In the genomic region with DNA sequence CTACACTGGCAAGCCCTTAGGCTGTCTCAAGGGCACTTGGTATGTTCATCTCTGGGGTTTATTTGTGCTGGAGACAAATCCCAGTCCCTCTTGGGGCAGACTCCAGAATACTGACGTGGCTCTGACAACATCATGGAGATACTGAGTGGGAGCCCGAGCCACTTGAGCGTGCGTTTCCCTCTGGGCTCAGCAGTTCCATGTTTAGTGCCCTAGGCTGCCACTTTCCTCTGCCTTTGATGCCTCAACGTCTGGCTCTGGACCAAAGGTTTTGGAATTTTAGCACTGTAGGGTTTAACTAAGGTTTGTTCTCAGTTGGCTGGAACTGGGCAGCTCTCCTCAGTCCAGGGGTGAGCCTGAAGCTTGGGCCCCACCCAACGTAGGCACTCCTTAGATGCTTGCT, we compare ENCODE assay signal across 24 mouse cellular contexts. TPM values are rescaled to one million over a fixed set of nuclear protein-coding genes. Genes with fewer than 3 reads are reported as not detected.
DNase-seq lines count a peak whose midpoint lies in the region; ATAC-seq and TF ChIP-seq lines count a peak whose summit lies in the region.
"Had no signal": no experiment of that assay in that cellular context is flagged by ENCODE, and none has a peak within 500 bp of the region (broad histone marks: within the 10 kb centered on the region; RNA-seq: fewer than 3 reads in every experiment).

No protein-coding gene starts in this region.

- H3K27me3 ChIP-seq in heart, embryonic 14.5 days (ENCODE audit: control insufficient read depth, insufficient read depth, low read length): no peaks in the 10 kb centered on the region
- peaks cover 30% of the 10 kb centered on the region; the same call in 1 of the 2 replicates for H3K27me3 ChIP-seq in heart, embryonic 10.5 days (ENCODE audit: insufficient read depth, poor library complexity, severe bottlenecking)
- no peaks in the 10 kb centered on the region for H3K27me3 ChIP-seq in stomach, postnatal 0 days (ENCODE audit: control insufficient read depth, insufficient read depth, low read length)
- H3K27me3 ChIP-seq in forebrain, embryonic 13.5 days: no peaks in the 10 kb centered on the region
- H3K27me3 ChIP-seq: embryonic facial prominence, embryonic 12.5 days; forebrain, embryonic 15.5 days; hindbrain, embryonic 13.5 days had no signal

- TF ChIP-seq CTCF in stomach, postnatal 0 days (IDR thresholded peaks at IDR 0.05; ENCODE audit: low read depth): no peak

- 31% methylated on average over 6 of the region's 6 CpGs for WGBS in heart, embryonic 14.5 days
- WGBS in heart, embryonic 10.5 days: 67% methylated on average over 6 of the region's 6 CpGs
- 64% methylated on average over 6 of the region's 6 CpGs for WGBS in stomach, postnatal 0 days
- WGBS in forebrain, embryonic 13.5 days: 76% methylated on average over 6 of the region's 6 CpGs

- 0 out of 2 replicates have a peak, but pooled peaks have one; percentile 15 for ATAC-seq in heart, embryonic 14.5 days (ENCODE audit: insufficient number of reproducible peaks, insufficient read depth, low FRiP score, low read depth)
- 0 out of 2 replicates have a peak, but pooled peaks have one; percentile 21 for ATAC-seq in stomach, postnatal 0 days (ENCODE audit: low FRiP score, low TSS enrichment)
- no peak for ATAC-seq in forebrain, embryonic 13.5 days
- ATAC-seq: CD4-positive, CD25-positive, alpha-beta regulatory T cell, adult 4 months; forebrain, embryonic 15.5 days; intestine, embryonic 16.5 days had no signal

- H3K4me2 ChIP-seq in heart, embryonic 14.5 days (ENCODE audit: low read length): no peak overlapping the region
- no peak overlapping the region for H3K4me2 ChIP-seq in stomach, postnatal 0 days (replicated peaks; ENCODE audit: low read depth)
- H3K4me2 ChIP-seq in forebrain, embryonic 13.5 days: no peak overlapping the region
- H3K4me2 ChIP-seq: embryonic facial prominence, embryonic 12.5 days; forebrain, embryonic 15.5 days; hindbrain, embryonic 13.5 days had no signal

- no peak overlapping the region for H3K9ac ChIP-seq in heart, embryonic 14.5 days (ENCODE audit: low read length)
- H3K9ac ChIP-seq in stomach, postnatal 0 days (ENCODE audit: low read length): no peak overlapping the region
- H3K9ac ChIP-seq in forebrain, embryonic 13.5 days: no peak overlapping the region
- H3K9ac ChIP-seq: embryonic facial prominence, embryonic 12.5 days; forebrain, embryonic 15.5 days; hindbrain, embryonic 13.5 days had no signal

- peaks cover 4 to 6% of the 10 kb centered on the region in 2 experiments; a peak in 3 of 4 replicates for H3K4me1 ChIP-seq in heart, embryonic 14.5 days (ENCODE audit: control insufficient read depth in 2 of 2, insufficient read depth in 2 of 2, low read length in 2 of 2)
- H3K4me1 ChIP-seq in heart, embryonic 10.5 days: no peaks in the 10 kb centered on the region
- H3K4me1 ChIP-seq in stomach, postnatal 0 days (replicated peaks; ENCODE audit: control insufficient read depth, insufficient read depth): no peaks in the 10 kb centered on the region
- H3K4me1 ChIP-seq in forebrain, embryonic 13.5 days: no peaks in the 10 kb centered on the region
- H3K4me1 ChIP-seq: embryonic facial prominence, embryonic 12.5 days; forebrain, embryonic 15.5 days; hindbrain, embryonic 13.5 days had no signal

- H3K4me3 ChIP-seq in heart, embryonic 14.5 days (ENCODE audit: control insufficient read depth in 1 of 2, insufficient read depth in 1 of 2, low read depth in 1 of 2, low read length in 2 of 2): no peak overlapping the region
- H3K4me3 ChIP-seq in heart, embryonic 10.5 days: no peak overlapping the region
- no peak overlapping the region for H3K4me3 ChIP-seq in stomach, postnatal 0 days (ENCODE audit: low read depth, low read length)
- no peak overlapping the region for H3K4me3 ChIP-seq in forebrain, embryonic 13.5 days
- H3K4me3 ChIP-seq: embryonic facial prominence, embryonic 12.5 days; forebrain, embryonic 15.5 days; hindbrain, embryonic 13.5 days had no signal

- H3K9me3 ChIP-seq in heart, embryonic 14.5 days (ENCODE audit: control insufficient read depth, low read length): no peaks in the 10 kb centered on the region
- H3K9me3 ChIP-seq in heart, embryonic 10.5 days: no peaks in the 10 kb centered on the region
- no peaks in the 10 kb centered on the region for H3K9me3 ChIP-seq in stomach, postnatal 0 days (ENCODE audit: control insufficient read depth, low read length)
- no peaks in the 10 kb centered on the region for H3K9me3 ChIP-seq in forebrain, embryonic 13.5 days (replicated peaks)
- H3K9me3 ChIP-seq: embryonic facial prominence, embryonic 12.5 days; forebrain, embryonic 15.5 days; hindbrain, embryonic 13.5 days had no signal

- TF ChIP-seq EP300 in stomach, postnatal 0 days (optimal IDR thresholded peaks at IDR 0.05): no peak

- H3K36me3 ChIP-seq in heart, embryonic 14.5 days (ENCODE audit: control insufficient read depth, insufficient read depth, low read length): peaks cover 20% of the 10 kb centered on the region
- H3K36me3 ChIP-seq in heart, embryonic 10.5 days: peaks cover 20% of the 10 kb centered on the region; the same call in 1 of the 2 replicates
- H3K36me3 ChIP-seq in stomach, postnatal 0 days (ENCODE audit: control insufficient read depth, insufficient read depth, low read length): no peaks in the 10 kb centered on the region
- H3K36me3 ChIP-seq in forebrain, embryonic 13.5 days (ENCODE audit: poor library complexity, severe bottlenecking): no peaks in the 10 kb centered on the region
- H3K36me3 ChIP-seq: embryonic facial prominence, embryonic 12.5 days; forebrain, embryonic 15.5 days; hindbrain, embryonic 13.5 days had no signal

- no peak for DNase-seq in heart, adult 9 months (ENCODE audit: low spot score in 2 of 2)
- DNase-seq in heart, postnatal 4 days: peak; percentile 45
- no peak for DNase-seq in heart, embryonic 10.5 days (ENCODE audit: low spot score)
- peak; percentile 40 for DNase-seq in NIH3T3 (ENCODE audit: low read depth)
- no peak for DNase-seq in stomach, postnatal 0 days (ENCODE audit: low spot score)
- DNase-seq: cerebellum, adult 11-12 months; cerebellum, adult 9-11 months; embryo, embryonic 11 days; gastrocnemius, postnatal 25 days; heart, adult 11 months; kidney, adult 8-10 months; kidney, postnatal 10 days; layer of hippocampus, adult 9-11 months; liver; lung, postnatal 10 days; midbrain, embryonic 14.5 days; thymus, postnatal 4 days had no signal

- 0 out of 4 replicates have a peak overlapping the region, but pooled peaks of 1 of the 2 experiments have one; percentile 2 for H3K27ac ChIP-seq in heart, embryonic 14.5 days (replicated peaks in 1 of 2; ENCODE audit: control insufficient read depth in 1 of 2, insufficient read depth in 1 of 2, low read depth in 2 of 2, low read length in 2 of 2)
- H3K27ac ChIP-seq in heart, embryonic 10.5 days: no peak overlapping the region
- no peak overlapping the region for H3K27ac ChIP-seq in stomach, postnatal 0 days (replicated peaks)
- H3K27ac ChIP-seq in forebrain, embryonic 13.5 days: no peak overlapping the region
- H3K27ac ChIP-seq: embryonic facial prominence, embryonic 12.5 days; forebrain, embryonic 15.5 days; hindbrain, embryonic 13.5 days had no signal

RNA-seq across cellular contexts. Expression of gene Aifm2, which starts 8.2 kb away (rescaled TPM):
- polyA plus RNA-seq in heart, embryonic 14.5 days (2014; fragmentation: Nextera tagmentation; extraction: Ambion mirVana): 20.7 and 23.1 TPM in 2 replicates
- 10 to 100 TPM; 33.3 to 35.5 TPM for total RNA-seq in heart, postnatal 4 days (2021)
- 13.1 and 23.0 TPM in 2 replicates for polyA plus RNA-seq in heart, embryonic 10.5 days (2016; fragmentation: Nextera tagmentation; extraction: Ambion mirVana)
- 9.2 and 9.4 TPM in 2 replicates for polyA plus RNA-seq in stomach, postnatal 0 days (2015; fragmentation: Nextera tagmentation; extraction: Ambion mirVana)
- 5.0 and 5.1 TPM in 2 replicates for polyA plus RNA-seq in forebrain, embryonic 13.5 days (2015; fragmentation: Nextera tagmentation; extraction: Ambion mirVana)

RNA-seq across cellular contexts. Expression of gene Tysnd1, which starts 28.0 kb away (rescaled TPM):
- polyA plus RNA-seq in heart, embryonic 14.5 days (2014; fragmentation: Nextera tagmentation; extraction: Ambion mirVana): 25.7 and 27.5 TPM in 2 replicates
- total RNA-seq in heart, postnatal 4 days (2021): 10 to 100 TPM; 21.0 to 22.6 TPM
- polyA plus RNA-seq in heart, embryonic 10.5 days (2016; fragmentation: Nextera tagmentation; extraction: Ambion mirVana): 26.8 and 39.2 TPM in 2 replicates
- polyA plus RNA-seq in stomach, postnatal 0 days (2015; fragmentation: Nextera tagmentation; extraction: Ambion mirVana): 18.5 and 20.9 TPM in 2 replicates
- polyA plus RNA-seq in forebrain, embryonic 13.5 days (2015; fragmentation: Nextera tagmentation; extraction: Ambion mirVana): 18.0 and 18.4 TPM in 2 replicates

RNA-seq across cellular contexts. Expression of gene Sar1a, which starts 43.2 kb away (rescaled TPM):
- 169 and 175 TPM in 2 replicates for polyA plus RNA-seq in heart, embryonic 14.5 days (2014; fragmentation: Nextera tagmentation; extraction: Ambion mirVana)
- total RNA-seq in heart, postnatal 4 days (2021): 100 to 1,000 TPM; 151 to 153 TPM
- polyA plus RNA-seq in heart, embryonic 10.5 days (2016; fragmentation: Nextera tagmentation; extraction: Ambion mirVana): 187 and 218 TPM in 2 replicates
- polyA plus RNA-seq in stomach, postnatal 0 days (2015; fragmentation: Nextera tagmentation; extraction: Ambion mirVana): 135 and 146 TPM in 2 replicates
- 205 and 216 TPM in 2 replicates for polyA plus RNA-seq in forebrain, embryonic 13.5 days (2015; fragmentation: Nextera tagmentation; extraction: Ambion mirVana)

Comparison
In these comparisons a context has a peak if more than half of its experiments do, and no peak if none do; other contexts are left out.
1. DNase-seq: peak in heart, postnatal 4 days (single experiment) and NIH3T3 (single experiment); none in heart, adult 9 months (0 of 2), heart, embryonic 10.5 days (single experiment) and stomach, postnatal 0 days (single experiment).